Mouse (Mus musculus): ENCODE measurements around the gene 4931408C20Rik. TPM values are rescaled to one million over a fixed set of nuclear protein-coding genes. Genes with fewer than 3 reads are reported as not detected.

Gene 4931408C20Rik
- polyA plus RNA-seq (2014; fragmentation: Nextera tagmentation; extraction: Ambion mirVana), result not detected in 2 replicates

- H3K9me3 ChIP-seq (ENCODE audit: control insufficient read depth, low read length), result no peaks in the 10 kb centered on the region
- H3K27ac ChIP-seq (ENCODE audit: low read depth, low read length), result no peak within 1 kb of the TSS
- H3K4me3 ChIP-seq (ENCODE audit: low read depth, low read length), result no peak within 1 kb of the TSS
- H3K9ac ChIP-seq (ENCODE audit: low read length), result no peak within 1 kb of the TSS
- 48% methylated on average over 1 of the region's 1 CpGs for whole genome bisulfite sequencing
- DNase-seq (ENCODE audit: low spot score), result no peak
- H3K36me3 ChIP-seq (ENCODE audit: control insufficient read depth, insufficient read depth, low read length), result no peaks in the 10 kb centered on the region
- H3K4me1 ChIP-seq (ENCODE audit: control insufficient read depth, insufficient read depth, low read length), result no peaks in the 10 kb centered on the region
- H3K27me3 ChIP-seq (ENCODE audit: control insufficient read depth, insufficient read depth, low read length), result no peaks in the 10 kb centered on the region
- peak; percentile 80 for ATAC-seq (ENCODE audit: insufficient read depth, low FRiP score, low TSS enrichment)
- H3K4me2 ChIP-seq (ENCODE audit: low read depth), result no peak within 1 kb of the TSS
Measured at GRCm38 (mm10) chr1:26686842-26687760, at the start of gene 4931408C20Rik. Gene 4931408C20Rik, minus strand, starts transcription at chr1:26687460.

- Histone ChIP-seq H3K4me1 (ENCODE audit: control insufficient read depth, insufficient read depth, low read length) (no peaks in the 10 kb centered on the region), H3K4me3 (ENCODE audit: low read depth, low read length) (no peak overlapping the region), H3K27ac (ENCODE audit: low read depth, low read length) (no peak overlapping the region), H3K4me2 (ENCODE audit: low read depth) (no peak overlapping the region), H3K36me3 (ENCODE audit: control insufficient read depth, insufficient read depth, low read length) (no peaks in the 10 kb centered on the region), H3K9me3 (ENCODE audit: control insufficient read depth, low read length) (no peaks in the 10 kb centered on the region), H3K27me3 (ENCODE audit: control insufficient read depth, insufficient read depth, low read length) (no peaks in the 10 kb centered on the region), H3K9ac (ENCODE audit: low read length) (no peak overlapping the region)
- DNase-seq (ENCODE audit: low spot score) (peak; percentile 24), ATAC-seq (ENCODE audit: insufficient read depth, low FRiP score, low TSS enrichment) (peak; percentile 69; the same call in 1 of the 2 replicates)
- WGBS, result 75% methylated on average over 1 of the region's 1 CpGs
Measured at GRCm38 (mm10) chr1:26687926-26688325, 666 bp upstream of the 4931408C20Rik start.

- no peak overlapping the region for H3K9ac ChIP-seq (ENCODE audit: low read length)
- H3K4me3 ChIP-seq (ENCODE audit: low read depth, low read length), result no peak overlapping the region
- no peaks in the 10 kb centered on the region for H3K9me3 ChIP-seq (ENCODE audit: control insufficient read depth, low read length)
- no peak overlapping the region for H3K27ac ChIP-seq (ENCODE audit: low read depth, low read length)
- DNase-seq (ENCODE audit: low spot score) (peak; percentile 11), ATAC-seq (ENCODE audit: insufficient read depth, low FRiP score, low TSS enrichment) (0 out of 2 replicates have a peak, but pooled peaks have one; percentile 26)
- no peaks in the 10 kb centered on the region for H3K36me3 ChIP-seq (ENCODE audit: control insufficient read depth, insufficient read depth, low read length)
- H3K27me3 ChIP-seq (ENCODE audit: control insufficient read depth, insufficient read depth, low read length), result no peaks in the 10 kb centered on the region
- no peak overlapping the region for H3K4me2 ChIP-seq (ENCODE audit: low read depth)
- H3K4me1 ChIP-seq (ENCODE audit: control insufficient read depth, insufficient read depth, low read length), result no peaks in the 10 kb centered on the region
Measured at GRCm38 (mm10) chr1:26685952-26686693, 1.1 kb downstream of the 4931408C20Rik start.

GRCm38 (mm10) chr1:26685383-26685782, 1.9 kb downstream of the 4931408C20Rik start:
- no peak overlapping the region for H3K4me2 ChIP-seq (ENCODE audit: low read depth)
- H3K9me3 ChIP-seq (ENCODE audit: control insufficient read depth, low read length), result no peaks in the 10 kb centered on the region
- H3K27me3 ChIP-seq (ENCODE audit: control insufficient read depth, insufficient read depth, low read length), result no peaks in the 10 kb centered on the region
- ATAC-seq (ENCODE audit: insufficient read depth, low FRiP score, low TSS enrichment) (no peak), DNase-seq (ENCODE audit: low spot score) (no peak)
- H3K4me1 ChIP-seq (ENCODE audit: control insufficient read depth, insufficient read depth, low read length), result no peaks in the 10 kb centered on the region
- no peak overlapping the region for H3K9ac ChIP-seq (ENCODE audit: low read length)
- no peaks in the 10 kb centered on the region for H3K36me3 ChIP-seq (ENCODE audit: control insufficient read depth, insufficient read depth, low read length)
- 78% methylated on average over 3 of the region's 3 CpGs for WGBS
- H3K27ac ChIP-seq (ENCODE audit: low read depth, low read length), result no peak overlapping the region
- no peak overlapping the region for H3K4me3 ChIP-seq (ENCODE audit: low read depth, low read length)

GRCm38 (mm10) chr1:26649704-26650388, 37.4 kb downstream of the 4931408C20Rik start:
- DNase-seq (ENCODE audit: low spot score), result no peak
- WGBS, result 48% methylated on average over 1 of the region's 1 CpGs

GRCm38 (mm10) chr1:26636051-26636450, 51.2 kb downstream of the 4931408C20Rik start:
- Histone ChIP-seq H3K4me1 (ENCODE audit: control insufficient read depth, insufficient read depth, low read length) (no peaks in the 10 kb centered on the region), H3K27me3 (ENCODE audit: control insufficient read depth, insufficient read depth, low read length) (no peaks in the 10 kb centered on the region), H3K27ac (ENCODE audit: low read depth, low read length) (no peak overlapping the region), H3K9ac (ENCODE audit: low read length) (no peak overlapping the region), H3K4me2 (ENCODE audit: low read depth) (no peak overlapping the region), H3K4me3 (ENCODE audit: low read depth, low read length) (no peak overlapping the region), H3K9me3 (ENCODE audit: control insufficient read depth, low read length) (no peaks in the 10 kb centered on the region), H3K36me3 (ENCODE audit: control insufficient read depth, insufficient read depth, low read length) (no peaks in the 10 kb centered on the region)
- ATAC-seq (ENCODE audit: insufficient read depth, low FRiP score, low TSS enrichment) (no peak), DNase-seq (ENCODE audit: low spot score) (no peak)
- WGBS, result 88% methylated on average over 5 of the region's 5 CpGs

More at GRCm38 (mm10) chr1:26649704-26650388, 37.4 kb downstream of the 4931408C20Rik start:
- no peak overlapping the region for H3K4me2 ChIP-seq (ENCODE audit: low read depth)
- H3K9ac ChIP-seq (ENCODE audit: low read length), result no peak overlapping the region
- no peaks in the 10 kb centered on the region for H3K27me3 ChIP-seq (ENCODE audit: control insufficient read depth, insufficient read depth, low read length)
- H3K4me3 ChIP-seq (ENCODE audit: low read depth, low read length), result no peak overlapping the region
- H3K9me3 ChIP-seq (ENCODE audit: control insufficient read depth, low read length), result no peaks in the 10 kb centered on the region
- no peaks in the 10 kb centered on the region for H3K36me3 ChIP-seq (ENCODE audit: control insufficient read depth, insufficient read depth, low read length)
- no peak overlapping the region for H3K27ac ChIP-seq (ENCODE audit: low read depth, low read length)
- ATAC-seq (ENCODE audit: insufficient read depth, low FRiP score, low TSS enrichment), result no peak
- H3K4me1 ChIP-seq (ENCODE audit: control insufficient read depth, insufficient read depth, low read length), result no peaks in the 10 kb centered on the region
